Mouse (Mus musculus) liver, embryonic 16.5 days (tissue): ENCODE data around the gene Hepacam. TPM values are rescaled to one million over a fixed set of nuclear protein-coding genes. Genes with fewer than 3 reads are reported as not detected.

ENCODE experiments used
- ATAC-seq: fragments of 200-750 bp; cut with Nextera tagmentation; 2 replicates; pipeline ENCODE4 v1.8.0; 2017; ENCODE audit warnings: low read depth, mild to moderate bottlenecking, moderate number of reproducible peaks, moderate library complexity
- H3K27ac ChIP-seq: fragments of 300-500 bp; sonication (generic); 2 replicates; pipeline ENCODE4 v1.5.1; 2014; ENCODE audit warnings: mild to moderate bottlenecking, low read length
- H3K27me3 ChIP-seq: fragments of 300-500 bp; sonication (generic); 2 replicates; pipeline ENCODE4 v1.6.1; 2014; ENCODE audit warnings: low read depth, low read length, mixed read lengths; ENCODE audit not compliant: control insufficient read depth, insufficient read depth
- H3K36me3 ChIP-seq: fragments of 300-500 bp; sonication (generic); 2 replicates; pipeline ENCODE4 v1.6.1; 2014; ENCODE audit warnings: mild to moderate bottlenecking; ENCODE audit not compliant: control insufficient read depth, insufficient read depth
- H3K4me1 ChIP-seq: fragments of 300-500 bp; sonication (generic); 2 replicates; pipeline ENCODE4 v1.6.1; 2014; ENCODE audit warnings: low read depth, low read length, mixed read lengths; ENCODE audit not compliant: control insufficient read depth
- H3K4me2 ChIP-seq: fragments of 300-500 bp; sonication (generic); 2 replicates; pipeline ENCODE4 v1.6.1; 2014; ENCODE audit warnings: low read depth, low read length, mixed read lengths
- H3K4me3 ChIP-seq: fragments of 300-500 bp; sonication (generic); 2 replicates; pipeline ENCODE4 v1.5.1; 2014; ENCODE audit warnings: low read depth, mild to moderate bottlenecking, low read length
- H3K9ac ChIP-seq: fragments of 300-500 bp; sonication (generic); 2 replicates; pipeline ENCODE4 v1.6.1; 2014; ENCODE audit warnings: low read depth, low read length
- H3K9me3 ChIP-seq: fragments of 300-500 bp; sonication (generic); replicated peaks from 2 replicates; pipeline ENCODE4 v1.6.1; 2016; ENCODE audit warnings: low read length; ENCODE audit not compliant: control insufficient read depth
- WGBS: fragments of 180-500 bp; shearing (Covaris S2); extraction: QIAGEN DNeasy Blood & Tissue Kit; methylation state at CpG from one replicate; pipeline ENCODE4 v1.1.7; 2014; ENCODE audit not compliant: insufficient replicate concordance; 5-methylcytosine and 5-hydroxymethylcytosine counted together
- polyA plus RNA-seq: library from polyadenylated mRNA; unstranded; fragments of >200 nt; fragmentation: Nextera tagmentation; extraction: Ambion mirVana; gene quantifications from 2 replicates; pipeline ENCODE4 v1.2.1, GENCODE M21; 2015

The Hepacam gene
- polyA plus RNA-seq, 1 experiment from 2014 or later: not detected

DNA sequence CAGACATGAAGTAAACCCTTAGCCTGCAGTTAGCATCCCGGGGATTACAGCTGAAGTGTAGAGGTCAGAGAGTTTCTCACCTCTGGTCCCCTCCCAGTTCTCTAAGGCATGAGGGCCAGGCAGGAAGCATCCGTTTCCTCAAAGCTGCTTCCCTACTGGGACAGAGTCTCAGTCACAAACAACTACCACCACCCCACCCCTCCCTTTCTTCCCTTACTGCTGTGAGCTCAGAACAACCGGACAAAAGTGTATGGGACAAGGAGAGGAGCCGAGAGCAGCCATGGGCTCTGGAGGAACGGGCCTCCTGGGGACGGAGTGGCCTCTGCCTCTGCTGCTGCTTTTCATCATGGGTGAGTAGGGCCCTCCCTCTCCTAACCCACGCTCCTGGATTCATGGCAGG, 34.7 kb downstream of the Hepacam start, which contains the start of gene Robo4:
TSS of gene Robo4 (plus strand) at position 96 of the 400 bp plus-strand sequence.
- Histone ChIP-seq H3K27ac (no peak within 1 kb of the TSS), H3K4me2 (no peak within 1 kb of the TSS), H3K27me3 (no peaks in the 10 kb centered on the region), H3K36me3 (no peaks in the 10 kb centered on the region), H3K9me3 (no peaks in the 10 kb centered on the region), H3K4me1 (no peaks in the 10 kb centered on the region), H3K9ac (0 out of 2 replicates have a peak within 1 kb of the TSS, but pooled peaks have one; percentile 20), H3K4me3 (peak within 1 kb of the TSS; percentile 13)
- WGBS: 6% methylated on average over 7 of the region's 7 CpGs
- ATAC-seq: peak; percentile 30; the same call in 1 of the 2 replicates

DNA sequence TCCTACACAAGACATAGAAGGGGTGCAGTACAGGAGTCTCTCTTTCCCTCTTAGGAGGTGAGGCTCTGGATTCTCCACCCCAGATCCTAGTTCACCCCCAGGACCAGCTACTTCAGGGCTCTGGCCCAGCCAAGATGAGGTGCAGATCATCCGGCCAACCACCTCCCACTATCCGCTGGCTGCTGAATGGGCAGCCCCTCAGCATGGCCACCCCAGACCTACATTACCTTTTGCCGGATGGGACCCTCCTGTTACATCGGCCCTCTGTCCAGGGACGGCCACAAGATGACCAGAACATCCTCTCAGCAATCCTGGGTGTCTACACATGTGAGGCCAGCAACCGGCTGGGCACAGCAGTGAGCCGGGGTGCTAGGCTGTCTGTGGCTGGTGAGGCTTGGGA, 35.4 kb downstream of the Hepacam start:
- 0 out of 2 replicates have a peak overlapping the region, but pooled peaks have one; percentile 20 for H3K9ac ChIP-seq
- ATAC-seq: no peak
- peak overlapping the region; percentile 13 for H3K4me3 ChIP-seq
- H3K36me3 ChIP-seq: no peaks in the 10 kb centered on the region
- H3K4me1 ChIP-seq: no peaks in the 10 kb centered on the region
- no peaks in the 10 kb centered on the region for H3K9me3 ChIP-seq
- H3K4me2 ChIP-seq: no peak overlapping the region
- no peaks in the 10 kb centered on the region for H3K27me3 ChIP-seq
- H3K27ac ChIP-seq: no peak overlapping the region
- 70% methylated on average over 7 of the region's 7 CpGs for WGBS

DNA sequence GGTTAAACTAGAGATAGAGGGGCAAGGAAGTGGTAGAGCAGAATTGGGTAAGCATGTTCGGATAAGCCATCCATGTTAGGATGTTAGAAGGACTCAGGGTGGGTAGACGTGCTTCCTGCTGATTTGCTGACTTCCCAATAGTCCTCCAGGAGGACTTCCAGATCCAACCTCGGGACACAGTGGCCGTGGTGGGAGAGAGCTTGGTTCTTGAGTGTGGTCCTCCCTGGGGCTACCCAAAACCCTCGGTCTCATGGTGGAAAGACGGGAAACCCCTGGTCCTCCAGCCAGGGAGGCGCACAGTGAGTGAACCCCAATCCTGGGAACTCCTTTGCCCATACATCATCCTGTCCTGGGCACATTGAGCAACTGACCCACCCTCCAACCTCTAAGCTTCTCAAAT, 35.9 kb downstream of the Hepacam start:
- no peaks in the 10 kb centered on the region for H3K4me1 ChIP-seq
- H3K9me3 ChIP-seq: no peaks in the 10 kb centered on the region
- no peak overlapping the region for H3K4me2 ChIP-seq
- no peak overlapping the region; the same call in 1 of the 2 replicates for H3K4me3 ChIP-seq
- H3K36me3 ChIP-seq: no peaks in the 10 kb centered on the region
- no peak overlapping the region for H3K27ac ChIP-seq
- 63% methylated on average over 7 of the region's 7 CpGs for WGBS
- H3K9ac ChIP-seq: no peak overlapping the region
- no peak for ATAC-seq
- H3K27me3 ChIP-seq: no peaks in the 10 kb centered on the region

DNA sequence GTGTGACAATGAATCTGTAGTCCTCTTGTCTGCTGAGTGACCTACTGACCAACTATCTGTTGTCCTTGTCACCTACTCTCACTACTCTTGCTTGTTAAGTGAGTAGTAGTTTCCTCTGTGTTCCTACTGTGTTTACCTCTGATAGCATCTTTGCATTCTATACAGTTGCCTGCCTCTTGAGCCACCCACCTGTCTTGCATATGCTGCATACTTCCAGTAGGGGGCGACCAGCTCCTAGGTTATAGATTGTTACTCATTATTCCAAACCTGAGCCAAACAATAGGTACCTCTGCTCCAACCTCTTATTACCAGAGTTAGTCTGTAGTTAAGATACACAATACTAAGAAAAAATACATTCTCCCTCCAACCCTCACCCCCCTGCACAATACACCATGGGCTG, 39.2 kb downstream of the Hepacam start:
- H3K36me3 ChIP-seq: no peaks in the 10 kb centered on the region
- H3K9ac ChIP-seq: no peak overlapping the region
- no peak overlapping the region for H3K4me2 ChIP-seq
- no peaks in the 10 kb centered on the region for H3K4me1 ChIP-seq
- H3K9me3 ChIP-seq: no peaks in the 10 kb centered on the region
- H3K27ac ChIP-seq: no peak overlapping the region
- H3K4me3 ChIP-seq: no peak overlapping the region
- no peak for ATAC-seq
- WGBS: 0% methylated on average over 1 of the region's 1 CpGs
- H3K27me3 ChIP-seq: no peaks in the 10 kb centered on the region

DNA sequence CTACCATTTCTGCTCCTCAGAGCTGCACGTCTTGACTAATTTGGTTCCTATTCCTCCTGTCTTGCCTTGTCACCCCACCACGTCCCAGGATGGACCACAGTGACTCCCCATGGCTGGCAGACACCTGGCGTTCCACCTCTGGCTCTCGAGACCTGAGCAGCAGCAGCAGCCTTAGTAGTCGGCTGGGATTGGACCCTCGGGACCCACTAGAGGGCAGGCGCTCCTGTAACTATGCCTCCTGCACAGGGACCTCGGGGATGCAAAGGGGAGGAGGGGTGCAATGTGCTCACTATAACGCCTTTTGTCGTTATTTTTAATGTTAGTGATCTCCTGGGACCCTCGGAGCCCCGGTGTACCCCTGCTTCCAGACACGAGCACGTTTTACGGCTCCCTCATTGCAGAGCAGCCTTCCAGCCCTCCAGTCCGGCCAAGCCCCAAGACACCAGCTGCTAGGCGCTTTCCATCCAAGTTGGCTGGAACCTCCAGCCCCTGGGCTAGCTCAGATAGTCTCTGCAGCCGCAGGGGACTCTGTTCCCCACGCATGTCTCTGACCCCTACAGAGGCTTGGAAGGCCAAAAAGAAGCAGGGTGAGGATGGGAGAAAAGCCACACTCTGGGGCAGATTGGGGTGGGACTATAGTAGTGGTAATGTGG, 40.8 kb downstream of the Hepacam start:
- Histone ChIP-seq H3K4me2 (no peak overlapping the region), H3K9ac (no peak overlapping the region), H3K9me3 (no peaks in the 10 kb centered on the region), H3K27me3 (no peaks in the 10 kb centered on the region), H3K4me1 (no peaks in the 10 kb centered on the region), H3K4me3 (no peak overlapping the region), H3K27ac (no peak overlapping the region), H3K36me3 (no peaks in the 10 kb centered on the region)
- WGBS: 32% methylated on average over 19 of the region's 19 CpGs
- ATAC-seq: no peak

DNA sequence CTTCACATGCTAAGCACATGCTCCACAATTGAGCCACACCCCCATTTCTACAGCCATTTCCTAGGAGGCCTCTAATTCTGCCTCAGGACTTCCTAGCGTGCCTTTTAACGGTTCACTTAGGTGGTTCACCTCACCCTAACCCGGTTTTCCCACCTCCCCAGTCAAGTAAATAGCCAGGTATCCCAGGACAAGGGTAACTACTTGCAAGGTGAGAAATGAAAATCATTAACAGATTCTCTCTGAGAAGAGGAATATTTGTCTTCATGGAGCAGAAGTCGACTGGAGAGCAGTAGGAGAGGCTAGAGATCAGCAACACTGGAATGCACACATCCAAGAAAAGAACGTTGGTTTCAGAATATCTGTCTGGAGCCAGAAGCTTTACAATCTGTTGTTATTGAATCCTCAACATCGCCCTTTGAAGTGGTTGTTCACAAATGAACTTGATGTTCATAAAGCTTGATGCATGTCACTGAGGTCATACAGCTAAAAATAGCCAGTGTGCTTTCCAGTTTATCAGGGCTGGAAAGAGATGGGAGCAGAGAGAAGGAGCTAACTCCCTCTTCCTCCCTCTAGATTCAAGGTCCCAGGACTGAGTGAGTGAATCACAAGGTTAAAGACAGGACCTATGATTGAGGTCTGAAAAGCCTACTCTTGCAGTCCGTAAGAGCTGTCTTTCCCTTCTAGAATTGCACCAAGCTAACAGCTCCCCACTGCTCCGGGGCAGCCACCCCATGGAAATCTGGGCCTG, 42.7 kb downstream of the Hepacam start:
- Histone ChIP-seq H3K4me3 (no peak overlapping the region), H3K9ac (no peak overlapping the region), H3K4me2 (no peak overlapping the region), H3K27me3 (no peaks in the 10 kb centered on the region), H3K4me1 (no peaks in the 10 kb centered on the region), H3K9me3 (no peaks in the 10 kb centered on the region), H3K27ac (no peak overlapping the region), H3K36me3 (no peaks in the 10 kb centered on the region)
- no peak for ATAC-seq
- WGBS: 57% methylated on average over 8 of the region's 8 CpGs

DNA sequence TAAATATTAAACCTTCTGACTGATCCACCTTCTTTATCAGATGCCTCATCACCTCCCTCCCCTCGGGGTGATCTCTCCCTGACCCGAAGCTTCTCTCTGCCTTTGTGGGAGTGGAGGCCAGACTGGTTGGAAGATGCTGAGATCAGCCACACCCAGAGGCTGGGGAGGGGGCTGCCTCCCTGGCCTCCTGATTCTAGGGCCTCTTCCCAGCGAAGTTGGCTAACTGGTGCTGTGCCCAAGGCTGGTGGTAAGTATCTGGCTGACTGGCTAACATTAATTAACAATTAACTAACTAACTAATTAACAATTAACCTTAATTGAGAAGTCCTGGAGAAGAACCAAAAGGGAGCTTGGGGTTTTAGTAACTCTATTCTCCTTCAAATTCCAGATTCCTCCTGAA, 45.8 kb downstream of the Hepacam start:
- 30% methylated on average over 3 of the region's 3 CpGs for WGBS
- Histone ChIP-seq H3K27me3 (no peaks in the 10 kb centered on the region), H3K27ac (no peak overlapping the region), H3K9me3 (no peaks in the 10 kb centered on the region), H3K4me2 (no peak overlapping the region), H3K36me3 (no peaks in the 10 kb centered on the region), H3K9ac (no peak overlapping the region), H3K4me3 (no peak overlapping the region), H3K4me1 (no peaks in the 10 kb centered on the region)
- ATAC-seq: no peak

DNA sequence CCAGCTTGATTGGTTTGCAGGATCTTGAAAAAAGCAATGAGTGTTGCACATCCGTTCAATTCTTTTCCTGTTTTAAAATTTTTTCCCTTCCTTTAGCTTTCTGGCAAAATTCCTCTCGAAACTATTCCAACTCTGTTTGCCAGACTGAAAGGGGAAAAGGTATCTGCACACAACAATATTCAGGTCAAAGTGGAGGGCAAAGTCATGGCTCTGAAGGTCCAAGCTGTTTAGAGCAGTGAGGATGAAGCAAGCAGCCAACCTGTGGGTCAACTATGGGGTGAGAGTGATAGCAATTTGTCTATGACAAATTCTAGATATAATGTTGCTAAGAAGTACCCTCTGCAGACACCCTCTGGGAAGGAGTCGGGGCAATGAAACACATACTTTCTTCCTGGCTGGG, 47.5 kb downstream of the Hepacam start:
- Histone ChIP-seq H3K4me3 (no peak overlapping the region), H3K36me3 (no peaks in the 10 kb centered on the region), H3K4me2 (no peak overlapping the region), H3K9ac (no peak overlapping the region), H3K27ac (no peak overlapping the region), H3K9me3 (no peaks in the 10 kb centered on the region), H3K4me1 (no peaks in the 10 kb centered on the region), H3K27me3 (no peaks in the 10 kb centered on the region)
- 53% methylated on average over 3 of the region's 3 CpGs for WGBS
- no peak for ATAC-seq

DNA sequence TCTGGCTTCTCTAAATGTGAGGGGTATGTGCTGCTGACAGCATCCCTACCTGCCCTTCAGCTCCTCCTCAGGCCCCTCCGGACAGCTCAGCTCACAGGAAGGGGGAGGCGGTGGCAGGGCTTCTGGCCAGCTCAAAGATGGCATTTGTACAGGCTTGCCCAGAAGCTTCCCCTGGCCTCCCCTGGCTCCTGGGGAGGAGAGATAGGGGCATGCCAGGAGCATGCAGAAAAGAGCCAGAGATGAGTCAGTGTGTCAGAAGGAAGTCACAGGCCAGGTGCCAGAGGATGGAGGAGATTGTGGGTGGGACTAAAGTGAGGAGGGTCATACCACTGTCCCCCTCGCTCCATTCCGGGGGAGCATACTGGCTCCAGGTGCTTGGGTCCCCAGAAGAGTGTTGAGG, 51.6 kb downstream of the Hepacam start:
- no peak for ATAC-seq
- Histone ChIP-seq H3K9ac (no peak overlapping the region), H3K4me1 (peaks cover 3% of the 10 kb centered on the region), H3K4me2 (no peak overlapping the region), H3K27me3 (no peaks in the 10 kb centered on the region), H3K4me3 (no peak overlapping the region), H3K36me3 (no peaks in the 10 kb centered on the region), H3K27ac (no peak overlapping the region), H3K9me3 (no peaks in the 10 kb centered on the region)
- WGBS: 59% methylated on average over 4 of the region's 4 CpGs
